In the genomic region with DNA sequence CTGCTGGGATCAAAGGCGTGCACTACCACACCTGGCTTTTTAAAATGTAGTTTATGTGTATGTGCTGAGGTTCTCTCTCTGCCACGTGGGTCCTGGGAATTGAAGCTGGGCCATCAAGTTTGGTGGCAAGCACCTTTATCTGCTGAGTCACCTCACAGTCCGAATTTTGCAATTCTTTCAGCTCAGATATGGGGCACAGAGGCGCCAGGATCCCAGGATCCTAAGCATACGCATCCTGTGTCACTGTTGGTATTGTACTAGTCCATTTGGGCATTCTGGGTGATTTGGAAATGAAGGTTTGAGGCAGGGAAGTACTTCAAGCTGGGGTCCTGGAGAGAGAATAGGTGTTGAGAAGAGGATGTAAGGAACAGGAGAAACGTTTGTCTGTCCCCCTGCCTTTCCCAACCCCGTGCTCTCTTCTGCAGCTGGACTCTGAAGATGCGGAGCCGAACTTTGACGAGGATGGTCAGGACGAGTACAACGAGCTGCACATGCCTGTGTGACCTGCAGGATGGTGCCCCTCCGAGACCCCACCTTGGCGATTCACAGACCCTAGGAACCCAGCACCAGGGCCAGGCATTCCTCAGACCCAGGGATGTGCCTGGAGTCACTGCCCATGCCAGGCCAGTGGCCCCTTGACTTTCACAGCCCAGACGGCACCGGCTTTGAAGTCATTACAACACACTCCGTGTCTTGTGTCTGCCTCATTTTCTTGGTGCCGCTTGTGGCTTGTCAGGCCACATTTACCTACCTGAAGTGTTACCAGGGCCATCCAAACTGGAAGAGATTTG, we compare ENCODE assay signal across 10 mouse cellular contexts. TPM values are rescaled to one million over a fixed set of nuclear protein-coding genes. Genes with fewer than 3 reads are reported as not detected.
A peak's percentile ranks its signal among the peaks of the same experiment; 100 is the strongest.
DNase-seq lines count a peak whose midpoint lies in the region; ATAC-seq lines count a peak whose summit lies in the region.
"Had no signal": no experiment of that assay in that cellular context is flagged by ENCODE, and none has a peak within 500 bp of the region (broad histone marks: within the 10 kb centered on the region; RNA-seq: fewer than 3 reads in every experiment).

No protein-coding gene starts in this region.

- peak overlapping the region; percentile 54 for H3K4me2 ChIP-seq in heart, embryonic 14.5 days (ENCODE audit: low read length)
- H3K4me2 ChIP-seq in limb, embryonic 12.5 days = peak overlapping the region; percentile 47

- no peak for DNase-seq in heart, postnatal 14 days
- DNase-seq in adrenal gland, postnatal 10 days = peak; percentile 34
- DNase-seq in adrenal gland, postnatal 14 days = peak; percentile 37
- DNase-seq in yolk sac, embryonic 10.5 days (ENCODE audit: low spot score) = no peak
- no peak for DNase-seq in kidney, postnatal 10 days

- H3K36me3 ChIP-seq in heart, embryonic 14.5 days (ENCODE audit: control insufficient read depth, insufficient read depth, low read length) = peaks cover 51% of the 10 kb centered on the region
- H3K36me3 ChIP-seq in limb, embryonic 12.5 days = peaks cover 51% of the 10 kb centered on the region

- 77% methylated on average over 18 of the region's 18 CpGs for WGBS in heart, embryonic 14.5 days
- WGBS in limb, embryonic 12.5 days = 81% methylated on average over 18 of the region's 18 CpGs

- H3K9ac ChIP-seq in heart, embryonic 14.5 days (ENCODE audit: low read length) = peak overlapping the region; percentile 51; the same call in 1 of the 2 replicates
- peak overlapping the region; percentile 58 for H3K9ac ChIP-seq in limb, embryonic 12.5 days (replicated peaks)

- peaks cover 6% of the 10 kb centered on the region; the same call in 1 of the 2 replicates for H3K9me3 ChIP-seq in heart, embryonic 14.5 days (ENCODE audit: control insufficient read depth, low read length)
- H3K9me3 ChIP-seq in limb, embryonic 12.5 days = peaks cover 7% of the 10 kb centered on the region; the same call in 1 of the 2 replicates

- H3K27me3 ChIP-seq in heart, embryonic 14.5 days (ENCODE audit: control insufficient read depth, insufficient read depth, low read length) = peaks cover 3% of the 10 kb centered on the region; the same call in 1 of the 2 replicates
- 0 out of 2 replicates have a peak, but pooled peaks cover 6% of the 10 kb centered on the region for H3K27me3 ChIP-seq in limb, embryonic 12.5 days

- peaks cover 16 to 38% of the 10 kb centered on the region in 2 experiments for H3K4me1 ChIP-seq in heart, embryonic 14.5 days (ENCODE audit: control insufficient read depth in 2 of 2, insufficient read depth in 2 of 2, low read length in 2 of 2)
- H3K4me1 ChIP-seq in limb, embryonic 12.5 days (replicated peaks) = peaks cover 13% of the 10 kb centered on the region

- no peak overlapping the region for H3K4me3 ChIP-seq in heart, embryonic 14.5 days (ENCODE audit: control insufficient read depth in 1 of 2, insufficient read depth in 1 of 2, low read depth in 1 of 2, low read length in 2 of 2)
- no peak overlapping the region for H3K4me3 ChIP-seq in limb, embryonic 12.5 days (replicated peaks)
- H3K4me3 ChIP-seq: erythroblast, embryonic 14.5 days had no signal

- peak overlapping the region; percentile 68 to 90 for H3K27ac ChIP-seq in heart, embryonic 14.5 days (replicated peaks in 1 of 2; ENCODE audit: control insufficient read depth in 1 of 2, insufficient read depth in 1 of 2, low read depth in 2 of 2, low read length in 2 of 2)
- H3K27ac ChIP-seq in limb, embryonic 12.5 days = peak overlapping the region; percentile 83

- intact Hi-C loops in heart, postnatal 14 days (cut with DNase I) = loop anchor here (1.0 to 5.0 kb wide), 3 partner anchors 39 to 81 kb away; no protein-coding TSS in a partner anchor

- ATAC-seq in heart, embryonic 14.5 days (ENCODE audit: insufficient number of reproducible peaks, insufficient read depth, low FRiP score, low read depth) = no peak
- ATAC-seq in limb, embryonic 12.5 days (ENCODE audit: insufficient number of reproducible peaks, insufficient read depth, low FRiP score, low TSS enrichment, low read depth) = no peak

RNA-seq across cellular contexts. Expression of a gene that starts 12.5 kb away (rescaled TPM):
- polyA plus RNA-seq in heart, embryonic 14.5 days (2014; fragmentation: Nextera tagmentation; extraction: Ambion mirVana) = 20.8 and 24.2 TPM in 2 replicates
- total RNA-seq in heart, postnatal 14 days (2021) = 100 to 1,000 TPM; 172 to 178 TPM
- total RNA-seq in adrenal gland, postnatal 10 days (2021) = 10 to 100 TPM; 44.3 to 68.8 TPM
- total RNA-seq in adrenal gland, postnatal 14 days (2021) = 67.4 and 89.2 TPM in 2 replicates
- polyA plus RNA-seq in limb, embryonic 12.5 days (2016; fragmentation: Nextera tagmentation; extraction: Ambion mirVana) = 33.6 and 33.7 TPM in 2 replicates
- total RNA-seq: MEL had no signal
- polyA plus RNA-seq: erythroblast, embryonic 14.5 days had no signal

RNA-seq across cellular contexts. Expression of a gene that starts 37.3 kb away (rescaled TPM):
- 11.3 and 11.8 TPM in 2 replicates for polyA plus RNA-seq in heart, embryonic 14.5 days (2014; fragmentation: Nextera tagmentation; extraction: Ambion mirVana)
- 10 to 100 TPM; 10.3 to 13.9 TPM for total RNA-seq in heart, postnatal 14 days (2021)
- 10 to 100 TPM; 17.0 to 21.9 TPM for total RNA-seq in adrenal gland, postnatal 10 days (2021)
- total RNA-seq in adrenal gland, postnatal 14 days (2021) = 15.4 and 21.7 TPM in 2 replicates
- polyA plus RNA-seq in limb, embryonic 12.5 days (2016; fragmentation: Nextera tagmentation; extraction: Ambion mirVana) = 29.3 and 30.3 TPM in 2 replicates

RNA-seq across cellular contexts. Expression of a gene that starts 51.7 kb away (rescaled TPM):
- polyA plus RNA-seq in heart, embryonic 14.5 days (2014; fragmentation: Nextera tagmentation; extraction: Ambion mirVana) = 2.6 and 3.9 TPM in 2 replicates
- total RNA-seq in heart, postnatal 14 days (2021) = 1 to 10 TPM; 6.0 to 7.8 TPM
- total RNA-seq in adrenal gland, postnatal 10 days (2021) = 10 to 100 TPM; 47.4 to 78.9 TPM
- 85.9 and 116 TPM in 2 replicates for total RNA-seq in adrenal gland, postnatal 14 days (2021)
- polyA plus RNA-seq in limb, embryonic 12.5 days (2016; fragmentation: Nextera tagmentation; extraction: Ambion mirVana) = 9.5 and 11.9 TPM in 2 replicates
- total RNA-seq: liver, adult 2 months; MEL had no signal
- polyA plus RNA-seq: erythroblast, embryonic 14.5 days had no signal

RNA-seq across cellular contexts. Expression of a gene that starts 52.3 kb away (rescaled TPM):
- 109 and 124 TPM in 2 replicates for polyA plus RNA-seq in heart, embryonic 14.5 days (2014; fragmentation: Nextera tagmentation; extraction: Ambion mirVana)
- total RNA-seq in heart, postnatal 14 days (2021) = 100 to 1,000 TPM; 166 to 172 TPM
- total RNA-seq in adrenal gland, postnatal 10 days (2021) = 100 to 1,000 TPM in 1 of 2 experiments, 10 to 100 TPM in 1; 95.2 to 118 TPM
- 98.3 and 99.4 TPM in 2 replicates for total RNA-seq in adrenal gland, postnatal 14 days (2021)
- 98.3 and 104 TPM in 2 replicates for polyA plus RNA-seq in limb, embryonic 12.5 days (2016; fragmentation: Nextera tagmentation; extraction: Ambion mirVana)

Comparison
In these comparisons a context has a peak if more than half of its experiments do, and no peak if none do; other contexts are left out.
1. DNase-seq: peak in adrenal gland, postnatal 10 days (single experiment) and adrenal gland, postnatal 14 days (single experiment); none in heart, postnatal 14 days (0 of 2), yolk sac, embryonic 10.5 days (single experiment) and kidney, postnatal 10 days (single experiment).